Mouse (Mus musculus) granulocyte monocyte progenitor cell, adult 5-6 weeks (primary cell): ENCODE results near the gene Grk5. TPM values are rescaled to one million over a fixed set of nuclear protein-coding genes. Genes with fewer than 3 reads are reported as not detected.

Experiments used
- ATAC-seq: replicated peaks from 2 replicates; pipeline ENCODE4 v1.8.0; 2016; ENCODE audit warnings: mild to moderate bottlenecking, moderate TSS enrichment, inconsistent platforms; ENCODE audit not compliant: poor library complexity, severe bottlenecking
- total RNA-seq, 2 experiments: library from RNA; stranded (forward) in 1 of 2; stranded (reverse) in 1 of 2; fragments of 200-712, 200-1000 nt in 1 of 2; fragments of >200 nt in 1 of 2; fragmentation: Nextera tagmentation in 1 of 2; gene quantifications; 2 replicates each; pipeline ENCODE4 v1.2.3; 2014 to 2017

The Grk5 gene
- total RNA-seq, 2 experiments from 2014 or later = 0.52 to 1.1 TPM

GRCm38 (mm10) chr19:61051151-61051550 is 161.6 kb downstream of the Grk5 start:
- ATAC-seq = no peak

- 0 out of 2 replicates have a peak, but pooled peaks have one; percentile 17 for ATAC-seq
These were observed 162.5 kb downstream of the Grk5 start for GRCm38 (mm10) chr19:61052008-61052407.

GRCm38 (mm10) chr19:61052786-61053185 is 163.2 kb downstream of the Grk5 start:
- ATAC-seq = peak; percentile 97

- ATAC-seq = no peak
These were observed 167.3 kb downstream of the Grk5 start for GRCm38 (mm10) chr19:61056783-61057410.

GRCm38 (mm10) chr19:61057581-61057980 is 168.0 kb downstream of the Grk5 start:
- ATAC-seq = no peak

GRCm38 (mm10) chr19:61064386-61064785 is 174.8 kb downstream of the Grk5 start:
- ATAC-seq = no peak

- no peak for ATAC-seq
These were observed 175.5 kb downstream of the Grk5 start for GRCm38 (mm10) chr19:61065011-61065410.

GRCm38 (mm10) chr19:61078622-61079021 is 189.1 kb downstream of the Grk5 start:
- ATAC-seq = no peak

GRCm38 (mm10) chr19:61080251-61080749 is 190.8 kb downstream of the Grk5 start:
- ATAC-seq = peak; percentile 42

- ATAC-seq = no peak
These were observed 193.5 kb downstream of the Grk5 start for GRCm38 (mm10) chr19:61083006-61083405.

- peak; percentile 86 for ATAC-seq
These were observed 194.8 kb downstream of the Grk5 start for GRCm38 (mm10) chr19:61084149-61084940.

- no peak for ATAC-seq
These were observed 195.7 kb downstream of the Grk5 start for GRCm38 (mm10) chr19:61085217-61085616.

GRCm38 (mm10) chr19:61087781-61088180 is 198.2 kb downstream of the Grk5 start:
- ATAC-seq = no peak

- ATAC-seq = no peak
These were observed 199.5 kb downstream of the Grk5 start for GRCm38 (mm10) chr19:61089001-61089400.

- ATAC-seq = no peak
These were observed 201.0 kb downstream of the Grk5 start for GRCm38 (mm10) chr19:61090541-61090940.

GRCm38 (mm10) chr19:61096776-61097175 is 207.2 kb downstream of the Grk5 start:
- no peak for ATAC-seq

GRCm38 (mm10) chr19:61097764-61098163 is 208.2 kb downstream of the Grk5 start:
- peak; percentile 81 for ATAC-seq

GRCm38 (mm10) chr19:61110184-61110583 is 220.6 kb downstream of the Grk5 start:
- ATAC-seq = no peak

- no peak for ATAC-seq
These were observed 241.5 kb downstream of the Grk5 start for GRCm38 (mm10) chr19:61131096-61131495.

GRCm38 (mm10) chr19:61138655-61139054 is 249.1 kb downstream of the Grk5 start:
- ATAC-seq = no peak
